Mouse (Mus musculus): ENCODE measurements around the gene Kbtbd2.

The Kbtbd2 gene

DNA sequence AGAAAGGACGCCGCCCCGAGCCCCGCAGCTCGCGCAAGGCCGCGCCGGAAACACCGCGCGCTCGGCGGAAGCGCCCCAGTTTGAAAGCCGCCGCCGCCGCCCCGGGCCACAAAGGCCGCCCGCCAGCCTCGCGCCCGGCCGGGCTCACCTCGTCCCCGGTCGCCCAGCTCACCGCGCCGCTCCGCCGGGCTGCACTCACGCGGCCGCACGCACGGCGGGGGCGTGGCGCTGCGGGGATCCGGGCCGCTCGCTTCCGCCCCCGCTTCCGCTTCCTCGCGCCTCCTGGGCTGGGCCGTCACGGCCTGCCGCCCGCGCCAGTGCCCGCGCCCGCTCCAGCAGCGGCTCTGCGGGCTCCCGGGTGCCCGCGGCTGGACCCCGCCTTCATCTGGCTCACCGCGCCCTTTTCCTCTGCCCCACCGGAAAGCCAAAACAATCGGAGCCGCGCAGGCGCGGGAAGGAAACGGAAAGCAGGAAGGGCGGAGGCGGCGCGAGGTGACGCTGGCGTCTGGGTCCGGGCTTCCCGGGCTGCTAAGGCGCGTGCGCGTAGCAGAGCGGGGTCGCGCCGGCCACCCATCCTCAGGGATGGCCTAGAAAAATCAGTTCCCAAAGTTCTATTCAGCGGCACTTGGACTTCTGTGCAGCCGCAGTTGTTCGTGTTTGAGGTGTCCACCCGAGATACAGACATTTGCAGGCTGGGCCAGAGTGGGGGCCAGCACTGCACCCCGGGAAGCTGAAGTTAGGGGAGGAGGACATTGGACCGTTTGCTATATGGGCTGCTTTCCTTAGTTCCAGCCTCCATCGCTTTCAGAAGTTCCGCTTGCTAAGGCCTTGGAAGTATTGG, at the start of gene Kbtbd2:
Gene Kbtbd2, minus strand, starts transcription at position 503 of the 841 bp plus-strand sequence.
- peak; percentile 95 for DNase-seq

DNA sequence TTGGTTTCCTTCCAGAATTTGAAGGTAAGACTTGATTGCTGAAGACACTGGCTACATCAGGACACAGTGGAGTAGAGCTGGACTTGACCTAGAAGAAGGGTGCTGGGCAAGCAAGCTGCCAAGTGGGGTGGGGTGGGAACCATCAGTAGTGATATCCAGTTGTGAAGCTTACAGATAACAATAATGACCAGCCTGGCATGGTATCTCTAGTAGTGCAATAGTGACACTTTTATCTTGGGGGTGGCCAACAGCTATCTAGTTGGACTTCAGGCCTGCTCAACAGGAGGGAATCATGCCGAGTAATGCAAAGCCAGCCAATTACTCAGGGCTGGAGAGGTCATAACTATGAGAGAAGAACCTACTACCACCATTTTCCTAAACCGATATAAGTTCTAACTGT, 46.8 kb upstream of the Kbtbd2 start:
- no peak for DNase-seq

DNA sequence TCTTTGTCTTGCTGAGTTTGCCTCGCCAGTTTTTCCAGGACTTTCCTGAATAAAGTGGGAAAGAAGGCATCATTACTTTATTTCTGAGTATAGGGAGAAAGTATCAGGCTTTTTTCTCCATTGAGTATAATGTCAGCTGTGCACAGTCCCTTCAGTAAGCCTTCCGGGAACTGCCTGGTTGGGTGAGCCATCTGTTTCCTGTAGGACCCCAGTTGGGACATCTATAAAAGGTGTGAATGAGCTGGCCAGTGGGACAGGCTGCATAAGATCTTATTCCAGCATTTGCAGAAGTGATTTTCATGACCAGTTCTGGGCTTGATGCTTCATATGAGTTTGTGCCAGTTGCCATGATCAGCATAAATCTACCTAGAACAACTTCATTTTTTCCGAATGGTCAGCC, 45.6 kb upstream of the Kbtbd2 start:
- no peak for DNase-seq

DNA sequence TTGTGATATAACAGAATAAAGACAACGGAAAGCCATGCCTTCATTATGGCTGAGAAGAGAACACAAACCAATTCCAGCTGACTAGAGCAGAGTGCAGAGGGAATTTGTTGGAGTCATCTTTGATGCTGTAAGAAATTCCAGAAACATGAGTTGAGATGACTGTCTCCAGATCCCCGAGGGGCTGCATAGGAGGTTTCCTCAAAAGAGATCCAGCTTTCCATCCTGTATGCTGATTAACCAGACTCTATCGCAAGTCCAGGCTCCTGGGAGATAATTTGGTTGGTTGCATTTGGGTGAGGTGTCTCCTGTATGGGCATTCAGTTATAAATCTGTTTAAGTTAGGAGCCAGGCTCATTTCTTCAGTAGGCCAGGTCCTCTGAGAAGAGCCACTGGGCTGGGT, 40.0 kb upstream of the Kbtbd2 start:
- no peak for DNase-seq

DNA sequence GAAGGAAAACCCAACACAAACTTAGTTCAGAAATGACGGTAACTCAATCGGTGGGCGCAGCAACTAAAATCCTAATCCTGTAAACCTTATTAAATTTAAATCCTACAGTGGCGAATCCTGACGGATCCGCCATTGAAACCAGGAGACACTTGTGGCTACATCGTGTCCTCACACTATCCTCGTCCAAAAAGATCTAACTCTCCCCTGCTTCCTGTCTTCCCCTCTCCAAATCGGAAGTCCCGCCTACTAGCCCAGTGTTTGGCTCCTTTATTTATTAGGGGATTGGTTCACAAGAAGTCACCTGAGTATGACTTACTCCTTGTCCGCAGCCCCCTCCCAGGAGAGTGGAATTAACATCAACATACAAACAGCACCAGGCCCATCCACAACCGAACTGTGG, 39.6 kb upstream of the Kbtbd2 start:
- no peak for DNase-seq

DNA sequence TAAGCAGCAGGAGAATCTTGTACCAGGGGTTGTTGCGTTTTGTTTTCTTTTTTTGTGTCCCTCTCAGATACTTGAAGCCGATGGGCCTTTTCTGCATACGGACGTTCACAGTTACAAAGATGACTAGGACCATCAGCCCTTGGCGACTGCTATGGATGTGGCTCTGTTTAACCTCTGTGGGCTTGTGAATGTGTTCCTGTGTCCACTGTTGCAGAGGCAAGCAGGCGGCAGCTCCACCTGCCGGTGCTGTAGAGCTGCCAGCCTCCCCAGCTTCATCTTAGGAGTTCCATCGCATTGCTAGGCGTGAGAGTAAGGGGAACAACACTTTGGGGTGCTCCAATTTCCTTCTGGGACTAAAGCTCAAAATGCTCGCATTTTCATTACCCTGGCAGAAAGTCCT, 37.9 kb upstream of the Kbtbd2 start:
- DNase-seq = no peak

DNA sequence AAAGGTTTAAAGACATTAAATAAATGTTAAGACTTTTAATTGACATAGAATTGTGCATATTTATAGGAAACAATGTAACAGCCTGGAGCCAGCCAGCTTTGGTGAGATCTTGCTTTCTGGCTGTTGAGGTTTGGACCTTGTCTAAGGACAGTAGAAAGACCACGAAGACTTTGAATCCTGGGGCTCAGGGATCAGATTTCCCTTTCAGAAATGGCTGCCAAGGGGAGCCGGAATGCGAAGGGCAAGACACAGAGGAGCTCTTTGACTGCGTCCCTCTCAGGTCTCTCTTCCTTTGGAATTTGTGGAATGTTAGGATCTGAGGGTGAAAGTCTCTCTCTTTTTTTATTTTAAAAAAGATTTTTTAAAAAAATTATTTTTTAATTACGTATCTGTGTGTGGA, 37.2 kb upstream of the Kbtbd2 start:
- no peak for DNase-seq

DNA sequence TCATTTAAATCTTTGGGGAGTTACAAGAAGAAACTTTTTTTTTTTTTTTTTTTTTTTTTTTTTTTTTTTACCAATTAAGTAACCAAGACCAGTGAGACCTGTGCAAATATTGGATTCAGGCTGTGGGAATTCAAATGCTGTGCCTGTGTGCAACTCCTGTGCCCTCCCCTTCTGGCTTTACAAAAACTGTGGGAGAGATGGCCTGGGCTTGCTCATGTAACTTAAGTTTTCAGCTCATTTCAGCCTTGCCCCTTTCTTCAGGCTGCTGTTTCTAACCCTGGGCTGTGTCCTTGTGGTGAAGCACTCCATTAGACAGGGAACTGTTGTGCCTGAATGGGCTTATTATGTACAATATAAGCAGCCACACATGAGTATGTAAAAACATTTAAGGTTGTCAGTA, 35.2 kb upstream of the Kbtbd2 start:
- no peak for DNase-seq

DNA sequence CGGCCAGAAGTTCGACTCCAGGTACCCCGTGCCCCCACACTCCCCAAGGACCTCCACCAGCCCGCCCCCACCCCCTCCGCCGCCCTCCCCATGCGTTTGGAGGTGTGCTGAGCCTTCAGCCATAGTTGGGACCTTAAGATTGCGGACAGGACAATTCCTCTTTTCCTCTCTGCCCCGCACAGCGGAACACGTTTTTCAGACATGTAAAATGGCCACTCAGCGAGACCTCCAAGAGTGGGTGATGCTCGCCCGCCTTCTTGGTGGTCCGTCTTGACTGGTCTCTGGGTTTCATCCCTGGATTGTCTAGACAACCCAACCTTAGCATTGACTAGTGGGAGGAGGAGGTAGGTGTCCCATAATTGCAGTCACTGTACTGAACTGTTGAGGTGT, 34.8 kb upstream of the Kbtbd2 start:
- no peak for DNase-seq

DNA sequence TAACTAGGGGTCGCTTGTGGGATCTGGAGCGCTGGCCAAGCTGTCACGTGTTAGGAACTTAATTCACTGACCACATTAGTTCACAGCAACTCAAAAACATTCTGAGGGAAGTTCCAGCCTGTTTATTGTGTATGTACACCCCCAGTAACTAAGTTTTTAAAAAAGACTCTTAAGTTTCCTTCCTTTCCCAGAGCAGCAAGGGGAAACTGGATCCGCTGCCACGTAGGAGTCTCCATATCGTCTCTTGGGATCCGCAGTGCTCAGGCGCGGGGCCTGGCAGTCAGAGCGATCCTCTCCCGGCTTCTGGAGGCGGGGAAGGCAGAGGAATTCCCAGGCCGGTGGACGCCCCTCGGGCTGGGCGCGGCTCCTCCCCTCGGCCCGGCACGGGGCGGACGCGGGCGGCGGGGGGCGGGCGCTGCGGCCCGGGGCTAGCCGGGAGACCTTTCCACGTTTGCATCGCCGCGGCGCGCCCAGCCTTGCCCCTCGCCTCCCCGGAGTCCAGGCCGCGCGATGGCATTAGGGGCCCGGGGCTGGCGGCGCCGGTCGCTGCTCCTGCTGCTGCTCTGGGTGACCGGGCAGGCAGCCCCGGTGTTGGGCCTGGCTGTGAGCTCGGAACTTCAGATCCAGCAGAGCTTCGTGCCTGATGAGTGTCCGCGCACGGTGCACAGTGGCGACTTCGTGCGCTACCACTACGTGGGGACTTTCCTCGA, 34.2 kb upstream of the Kbtbd2 start, which contains the start of gene Fkbp9:
Gene Fkbp9, plus strand, starts transcription at position 363 of the 710 bp plus-strand sequence.
- DNase-seq = no peak

DNA sequence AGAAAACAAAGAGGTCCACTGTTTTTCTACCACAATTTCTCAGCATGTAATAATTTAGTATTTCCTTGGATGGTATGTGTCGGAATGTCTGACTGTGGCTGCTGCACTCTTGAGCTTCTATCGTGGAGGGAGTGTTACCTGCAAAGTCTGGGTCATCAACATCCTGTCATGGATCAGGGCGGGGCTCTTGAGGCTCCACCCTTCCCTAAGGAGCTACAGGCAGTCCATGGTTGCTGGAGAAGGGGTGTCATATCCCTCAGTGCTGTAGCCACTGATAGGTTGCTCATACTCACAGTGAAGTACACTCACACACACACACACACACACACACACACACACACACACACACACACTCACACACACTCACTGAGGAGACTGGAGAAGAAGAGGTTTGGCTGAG, 28.0 kb upstream of the Kbtbd2 start:
- no peak for DNase-seq

DNA sequence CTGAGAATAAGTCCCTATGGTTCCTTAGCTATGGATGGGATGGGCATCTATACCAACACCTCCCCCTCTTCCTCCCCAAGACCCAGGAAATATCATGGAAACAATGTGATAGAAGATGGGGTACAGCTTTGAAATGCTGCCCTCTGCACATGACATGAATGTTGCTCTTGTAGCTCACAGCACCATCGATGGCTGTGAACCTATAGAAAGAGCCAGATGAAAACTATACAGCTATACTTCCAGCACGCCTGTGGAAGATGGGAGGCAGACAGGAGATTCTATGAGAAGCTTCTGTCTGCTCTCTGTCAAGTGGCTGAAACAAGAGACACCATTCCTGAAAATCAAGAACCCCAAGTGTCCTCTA, 21.5 kb upstream of the Kbtbd2 start:
- DNase-seq = no peak

DNA sequence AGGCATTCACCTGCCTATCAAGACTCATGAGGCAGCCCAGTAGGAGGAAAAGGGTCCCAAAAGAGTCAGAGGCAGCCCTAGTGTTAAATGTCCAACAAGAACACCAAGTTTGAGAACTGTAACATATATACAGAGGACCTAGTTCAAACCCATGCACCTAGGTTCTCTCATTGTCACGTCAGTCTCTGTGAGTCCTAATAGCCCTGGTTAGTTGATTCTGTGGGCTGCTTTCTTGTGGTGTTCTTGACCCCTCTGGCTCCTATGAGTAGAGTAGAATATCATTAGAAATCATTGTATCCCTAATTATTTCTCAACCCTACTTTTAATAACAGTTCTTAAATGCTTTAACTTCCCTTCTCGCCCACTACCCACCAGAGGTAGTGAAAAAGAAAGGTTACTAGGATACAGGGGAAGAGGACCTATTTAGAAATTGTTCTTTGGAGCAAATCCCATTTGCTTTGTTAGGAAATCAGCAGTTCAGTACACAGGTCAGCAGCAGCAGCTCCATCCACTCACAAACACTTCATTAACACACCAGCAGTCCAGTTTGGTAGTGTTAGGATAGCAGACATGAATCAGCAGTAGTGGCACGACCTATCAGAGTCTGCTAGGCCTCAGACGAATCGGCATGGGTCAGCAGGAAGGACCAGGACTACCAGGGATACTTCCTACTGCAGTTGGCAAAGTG, 21.0 kb upstream of the Kbtbd2 start:
- no peak for DNase-seq

DNA sequence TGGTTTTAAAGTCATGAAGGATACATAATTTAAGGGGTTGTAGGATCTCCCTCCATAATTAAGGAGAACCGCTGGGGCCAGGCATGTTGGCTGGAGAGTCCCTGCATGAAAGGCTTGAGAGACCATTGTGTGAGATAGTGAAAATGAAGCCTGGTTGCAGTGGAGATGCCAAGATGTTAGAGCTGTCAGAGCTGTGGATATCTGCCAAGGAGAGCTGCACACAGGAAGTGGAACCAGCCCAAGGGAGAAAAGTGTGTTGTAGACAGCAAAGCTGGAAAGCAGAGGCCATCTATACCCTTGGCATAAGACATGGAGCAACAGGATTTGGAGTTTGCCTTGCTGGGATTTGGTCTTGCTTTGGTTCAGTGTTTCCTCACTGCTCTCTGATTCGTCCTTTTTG, 15.7 kb upstream of the Kbtbd2 start:
- DNase-seq = no peak

DNA sequence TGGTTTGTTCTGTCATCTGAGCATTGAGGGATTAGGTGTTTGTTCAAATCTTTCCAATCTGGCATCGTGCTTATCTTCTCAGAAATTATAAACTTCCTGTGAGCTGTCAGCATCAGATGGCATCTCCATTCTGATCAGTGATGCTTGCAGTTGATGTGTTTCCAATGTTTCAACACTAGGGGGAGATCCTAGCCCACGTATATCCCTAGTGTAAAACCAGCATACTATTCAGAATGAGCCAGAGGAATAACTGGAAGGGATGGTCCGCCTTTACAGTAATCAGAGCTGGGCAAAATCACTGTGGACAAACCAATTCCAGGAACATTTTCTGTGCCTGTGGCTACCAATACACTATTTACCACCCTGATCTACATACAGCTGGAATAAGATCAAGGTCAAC, 11.0 kb upstream of the Kbtbd2 start:
- peak; percentile 54 for DNase-seq

DNA sequence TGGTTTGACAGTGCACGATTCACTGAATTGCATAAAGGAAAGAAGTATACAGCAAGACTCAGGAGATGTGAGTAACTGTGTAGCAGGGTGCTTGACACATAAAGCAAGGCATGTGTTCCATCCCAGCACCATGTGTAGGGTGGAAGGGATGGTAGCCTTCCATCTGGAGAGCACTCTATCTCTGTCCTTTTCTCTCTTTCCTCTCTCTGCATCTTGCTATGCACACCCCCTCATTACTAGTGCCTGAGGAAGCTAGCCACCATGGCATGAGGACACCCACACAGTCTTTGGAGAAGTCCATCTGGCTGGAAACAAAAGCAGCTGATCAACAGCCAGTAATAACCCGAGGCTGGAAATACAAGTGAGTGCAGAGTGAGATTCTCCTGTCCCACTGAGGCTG, 8.6 kb upstream of the Kbtbd2 start:
- DNase-seq = no peak

DNA sequence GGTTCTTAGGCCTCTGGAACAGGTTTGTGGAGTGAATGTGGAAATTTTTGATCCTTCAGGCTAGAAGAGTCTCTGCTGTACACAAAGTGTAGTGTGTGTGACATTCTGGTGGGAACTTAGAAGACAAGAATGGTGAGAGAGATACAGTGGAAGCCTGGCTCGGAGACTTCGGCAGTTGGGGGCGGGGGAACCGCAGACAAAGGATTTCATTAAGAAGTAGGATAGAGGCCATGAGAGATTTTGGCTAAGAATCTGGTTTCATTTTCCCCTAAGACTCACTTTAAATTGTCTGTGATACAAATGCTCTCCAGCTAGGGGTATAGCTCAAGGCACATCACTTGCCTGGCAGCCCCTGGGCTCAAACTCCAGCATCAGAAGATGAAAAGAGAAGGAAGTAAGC, 7.4 kb upstream of the Kbtbd2 start:
- DNase-seq = no peak

DNA sequence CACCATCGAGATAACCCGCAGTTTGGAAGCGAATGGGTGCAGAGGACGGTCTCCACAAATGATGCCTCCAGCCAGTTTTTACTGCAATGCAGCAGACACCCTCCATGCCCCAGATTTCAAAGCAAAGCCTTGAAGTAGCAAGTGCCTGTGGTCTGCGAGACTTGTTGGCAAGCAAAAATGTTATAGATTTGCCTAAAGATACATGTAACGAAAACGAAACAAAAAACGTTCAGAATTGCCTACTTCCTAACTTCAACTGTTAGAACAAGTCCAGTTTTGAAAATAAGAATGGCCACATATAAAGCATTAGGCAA, 496 bp upstream of the Kbtbd2 start:
- DNase-seq = no peak

DNA sequence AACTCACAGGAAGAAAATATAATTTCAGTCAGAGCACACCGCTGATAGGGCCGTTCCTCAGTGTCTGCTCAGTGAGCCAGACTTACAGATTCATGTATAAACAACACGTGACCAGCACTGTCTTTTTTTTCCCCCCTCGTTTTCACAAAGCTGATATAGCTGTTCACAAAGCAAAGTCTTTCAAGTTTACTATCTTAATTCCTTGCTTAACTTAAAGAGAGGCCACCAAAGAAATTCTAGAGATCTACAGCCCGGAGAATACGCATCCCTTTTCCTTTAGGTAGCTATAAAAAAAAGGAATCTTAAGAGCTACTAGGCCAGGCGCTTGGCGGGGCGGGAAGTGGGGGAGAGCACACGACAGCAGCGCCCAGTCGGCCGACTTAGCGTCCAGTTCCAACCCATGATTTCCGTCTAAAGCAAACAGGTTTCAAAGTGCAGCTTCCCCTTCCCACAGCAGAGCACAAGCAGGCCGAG, 908 bp downstream of the Kbtbd2 start:
- peak; percentile 44 for DNase-seq

DNA sequence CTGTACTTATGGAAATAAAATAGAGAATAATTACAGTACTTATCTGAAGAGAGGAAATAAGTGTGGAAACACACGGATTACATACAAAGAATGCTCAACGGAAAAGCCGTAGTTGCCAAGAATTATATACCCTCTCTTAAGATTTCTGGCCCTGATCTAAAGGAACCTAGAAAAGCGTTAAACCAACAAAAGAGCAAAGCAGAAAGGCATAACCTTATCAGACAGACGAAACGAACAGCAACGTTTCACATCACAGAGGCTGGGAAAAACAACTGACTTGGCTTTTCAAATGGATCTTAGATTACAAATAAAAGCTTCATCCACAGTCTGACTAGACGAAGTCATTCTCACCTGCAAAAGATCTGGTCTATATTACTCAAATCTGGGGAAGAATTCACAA, 1.4 kb downstream of the Kbtbd2 start:
- DNase-seq = no peak

DNA sequence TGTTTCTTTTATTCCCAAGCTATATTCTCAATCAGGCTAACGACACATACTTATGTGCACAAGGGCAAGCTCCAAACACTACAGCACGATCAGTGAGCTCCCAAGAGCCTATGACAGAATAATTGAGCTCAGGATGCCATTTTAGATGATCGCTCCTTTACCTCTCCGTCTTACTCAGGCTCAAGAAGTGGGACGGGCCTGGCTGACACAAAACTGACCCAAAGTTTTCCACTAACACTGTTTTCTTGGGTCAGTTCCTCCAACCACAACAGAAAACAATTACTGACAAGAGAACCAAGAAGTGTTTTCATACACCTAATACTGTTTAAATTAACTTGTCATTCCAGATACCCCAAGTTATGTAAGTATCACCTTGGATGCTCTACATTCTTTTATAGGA, 2.8 kb downstream of the Kbtbd2 start:
- no peak for DNase-seq

DNA sequence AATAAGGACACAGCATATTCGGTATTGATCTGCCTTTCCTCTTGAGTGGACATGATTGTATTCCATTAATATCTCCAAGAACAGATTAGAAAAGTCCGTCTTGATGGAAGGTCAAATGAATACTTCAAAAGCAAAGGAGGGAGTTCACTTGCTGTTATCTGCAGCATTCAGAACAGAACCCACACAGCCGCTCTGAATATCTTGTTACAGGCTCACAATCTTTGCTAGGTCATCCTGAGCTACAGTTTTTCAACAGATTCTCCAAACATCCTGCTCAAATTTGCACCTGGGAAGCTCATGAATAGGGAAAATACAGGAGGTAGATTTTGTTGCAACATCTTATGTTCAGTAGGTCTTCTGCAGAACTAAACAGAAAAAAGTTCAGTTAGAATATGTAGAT, 8.3 kb downstream of the Kbtbd2 start:
- DNase-seq = no peak

DNA sequence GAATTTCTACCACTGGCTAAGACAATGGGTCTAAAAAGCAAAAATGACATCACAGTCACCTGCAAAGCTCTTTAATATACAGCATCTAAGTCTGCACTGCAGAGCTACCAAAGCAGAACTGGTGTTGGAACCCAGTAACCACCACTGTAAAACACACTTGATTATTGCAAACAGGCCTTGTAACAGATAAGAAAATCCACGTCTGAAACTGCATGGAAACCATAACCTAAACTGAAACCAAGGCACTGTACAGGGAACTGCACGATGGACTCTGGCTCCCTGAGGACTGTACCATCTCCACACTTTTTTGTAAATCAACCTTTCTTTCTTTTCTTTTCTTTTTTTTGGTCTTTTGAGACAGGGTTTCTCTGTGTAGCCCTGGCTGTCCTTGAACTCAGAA, 9.9 kb downstream of the Kbtbd2 start:
- no peak for DNase-seq

DNA sequence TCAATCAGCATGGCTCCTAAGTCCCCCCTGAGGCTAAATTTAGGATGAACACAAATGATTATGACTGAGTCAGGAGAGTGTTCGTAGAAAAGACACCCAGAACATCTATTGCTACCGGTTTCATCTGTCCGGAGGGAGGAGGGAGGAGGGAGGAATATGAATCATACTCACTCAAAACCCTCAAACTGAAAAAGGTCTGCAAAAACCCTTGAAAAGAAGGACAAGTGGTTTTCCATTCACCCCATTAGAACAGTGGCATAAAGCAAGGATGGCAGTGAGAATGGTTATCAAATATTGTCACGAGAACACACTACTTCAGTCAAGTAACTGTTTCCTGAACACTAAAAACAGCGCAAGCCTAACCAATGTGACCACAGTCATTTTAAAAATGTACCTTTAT, 12.5 kb downstream of the Kbtbd2 start:
- DNase-seq = no peak

All from thymus, postnatal 14 days (tissue).